Mouse (Mus musculus): ENCODE data around the gene Pick1. TPM values are rescaled to one million over a fixed set of nuclear protein-coding genes. Genes with fewer than 3 reads are reported as not detected.

The Pick1 gene
- polyA plus RNA-seq, 1 experiment from 2014 or later: 25.8 TPM

GRCm38 (mm10) chr15:79286141-79286540, 57.2 kb downstream of the Pick1 start:
- no peak overlapping the region for H3K4me3 ChIP-seq (ENCODE audit: low read length)
- WGBS: 84% methylated on average over 7 of the region's 7 CpGs
- peaks cover 9% of the 10 kb centered on the region for H3K36me3 ChIP-seq (ENCODE audit: control insufficient read depth, insufficient read depth, low read length)
- H3K9me3 ChIP-seq (ENCODE audit: control insufficient read depth, low read length): no peaks in the 10 kb centered on the region
- no peak overlapping the region for H3K27ac ChIP-seq (ENCODE audit: low read depth, low read length)
- H3K4me2 ChIP-seq (replicated peaks; ENCODE audit: low read depth, low read length): no peak overlapping the region
- no peak for ATAC-seq (ENCODE audit: low FRiP score, low TSS enrichment)
- H3K4me1 ChIP-seq (ENCODE audit: control insufficient read depth, insufficient read depth, low read length): 0 out of 2 replicates have a peak, but pooled peaks cover 9% of the 10 kb centered on the region
- H3K27me3 ChIP-seq (ENCODE audit: control insufficient read depth, insufficient read depth, low read length): no peaks in the 10 kb centered on the region
- no peak overlapping the region for H3K9ac ChIP-seq (ENCODE audit: low read depth, low read length)

- Histone ChIP-seq H3K4me3 (ENCODE audit: low read length) (no peak overlapping the region), H3K9me3 (ENCODE audit: control insufficient read depth, low read length) (no peaks in the 10 kb centered on the region), H3K27ac (ENCODE audit: low read depth, low read length) (no peak overlapping the region), H3K4me1 (ENCODE audit: control insufficient read depth, insufficient read depth, low read length) (0 out of 2 replicates have a peak, but pooled peaks cover 9% of the 10 kb centered on the region), H3K9ac (ENCODE audit: low read depth, low read length) (no peak overlapping the region), H3K27me3 (ENCODE audit: control insufficient read depth, insufficient read depth, low read length) (no peaks in the 10 kb centered on the region), H3K4me2 (replicated peaks; ENCODE audit: low read depth, low read length) (no peak overlapping the region), H3K36me3 (ENCODE audit: control insufficient read depth, insufficient read depth, low read length) (peaks cover 9% of the 10 kb centered on the region)
- 92% methylated on average over 7 of the region's 7 CpGs for WGBS
- no peak for ATAC-seq (ENCODE audit: low FRiP score, low TSS enrichment)
These were observed 58.1 kb downstream of the Pick1 start for GRCm38 (mm10) chr15:79287091-79287490.

- Histone ChIP-seq H3K4me2 (replicated peaks; ENCODE audit: low read depth, low read length) (no peak overlapping the region), H3K9ac (ENCODE audit: low read depth, low read length) (no peak overlapping the region), H3K9me3 (ENCODE audit: control insufficient read depth, low read length) (no peaks in the 10 kb centered on the region), H3K4me1 (ENCODE audit: control insufficient read depth, insufficient read depth, low read length) (0 out of 2 replicates have a peak, but pooled peaks cover 9% of the 10 kb centered on the region), H3K27ac (ENCODE audit: low read depth, low read length) (no peak overlapping the region), H3K27me3 (ENCODE audit: control insufficient read depth, insufficient read depth, low read length) (no peaks in the 10 kb centered on the region), H3K4me3 (ENCODE audit: low read length) (no peak overlapping the region), H3K36me3 (ENCODE audit: control insufficient read depth, insufficient read depth, low read length) (peaks cover 9% of the 10 kb centered on the region)
- WGBS: 90% methylated on average over 3 of the region's 3 CpGs
- no peak for ATAC-seq (ENCODE audit: low FRiP score, low TSS enrichment)
These were observed 59.4 kb downstream of the Pick1 start for GRCm38 (mm10) chr15:79288387-79288786.

GRCm38 (mm10) chr15:79289441-79289840, 60.5 kb downstream of the Pick1 start:
- Histone ChIP-seq H3K4me3 (ENCODE audit: low read length) (no peak overlapping the region), H3K27ac (ENCODE audit: low read depth, low read length) (no peak overlapping the region), H3K36me3 (ENCODE audit: control insufficient read depth, insufficient read depth, low read length) (peaks cover 9% of the 10 kb centered on the region), H3K4me1 (ENCODE audit: control insufficient read depth, insufficient read depth, low read length) (0 out of 2 replicates have a peak, but pooled peaks cover 9% of the 10 kb centered on the region), H3K9ac (ENCODE audit: low read depth, low read length) (no peak overlapping the region), H3K27me3 (ENCODE audit: control insufficient read depth, insufficient read depth, low read length) (no peaks in the 10 kb centered on the region), H3K4me2 (replicated peaks; ENCODE audit: low read depth, low read length) (no peak overlapping the region), H3K9me3 (ENCODE audit: control insufficient read depth, low read length) (no peaks in the 10 kb centered on the region)
- 63% methylated on average over 12 of the region's 12 CpGs for WGBS
- ATAC-seq (ENCODE audit: low FRiP score, low TSS enrichment): no peak

GRCm38 (mm10) chr15:79290340-79290739, 61.4 kb downstream of the Pick1 start:
- Histone ChIP-seq H3K36me3 (ENCODE audit: control insufficient read depth, insufficient read depth, low read length) (peaks cover 9% of the 10 kb centered on the region), H3K27ac (ENCODE audit: low read depth, low read length) (no peak overlapping the region), H3K4me1 (ENCODE audit: control insufficient read depth, insufficient read depth, low read length) (0 out of 2 replicates have a peak, but pooled peaks cover 4% of the 10 kb centered on the region), H3K9me3 (ENCODE audit: control insufficient read depth, low read length) (no peaks in the 10 kb centered on the region), H3K9ac (ENCODE audit: low read depth, low read length) (no peak overlapping the region), H3K27me3 (ENCODE audit: control insufficient read depth, insufficient read depth, low read length) (no peaks in the 10 kb centered on the region), H3K4me2 (replicated peaks; ENCODE audit: low read depth, low read length) (no peak overlapping the region), H3K4me3 (ENCODE audit: low read length) (no peak overlapping the region)
- WGBS: 42% methylated on average over 3 of the region's 3 CpGs
- ATAC-seq (ENCODE audit: low FRiP score, low TSS enrichment): no peak

- Histone ChIP-seq H3K36me3 (ENCODE audit: control insufficient read depth, insufficient read depth, low read length) (peaks cover 5% of the 10 kb centered on the region; the same call in 1 of the 2 replicates), H3K4me1 (ENCODE audit: control insufficient read depth, insufficient read depth, low read length) (no peaks in the 10 kb centered on the region), H3K27me3 (ENCODE audit: control insufficient read depth, insufficient read depth, low read length) (no peaks in the 10 kb centered on the region), H3K9me3 (ENCODE audit: control insufficient read depth, low read length) (no peaks in the 10 kb centered on the region), H3K9ac (ENCODE audit: low read depth, low read length) (no peak overlapping the region), H3K4me2 (replicated peaks; ENCODE audit: low read depth, low read length) (no peak overlapping the region), H3K27ac (ENCODE audit: low read depth, low read length) (no peak overlapping the region), H3K4me3 (ENCODE audit: low read length) (no peak overlapping the region)
- WGBS: 91% methylated on average over 9 of the region's 9 CpGs
- ATAC-seq (ENCODE audit: low FRiP score, low TSS enrichment): no peak
These were observed 63.8 kb downstream of the Pick1 start for GRCm38 (mm10) chr15:79292779-79293178.

- H3K4me2 ChIP-seq (replicated peaks; ENCODE audit: low read depth, low read length): no peak overlapping the region
- H3K9me3 ChIP-seq (ENCODE audit: control insufficient read depth, low read length): no peaks in the 10 kb centered on the region
- H3K4me3 ChIP-seq (ENCODE audit: low read length): no peak overlapping the region
- no peak overlapping the region for H3K9ac ChIP-seq (ENCODE audit: low read depth, low read length)
- H3K36me3 ChIP-seq (ENCODE audit: control insufficient read depth, insufficient read depth, low read length): peaks cover 2% of the 10 kb centered on the region; the same call in 1 of the 2 replicates
- WGBS: 89% methylated on average over 6 of the region's 6 CpGs
- no peak overlapping the region for H3K27ac ChIP-seq (ENCODE audit: low read depth, low read length)
- no peaks in the 10 kb centered on the region for H3K4me1 ChIP-seq (ENCODE audit: control insufficient read depth, insufficient read depth, low read length)
- ATAC-seq (ENCODE audit: low FRiP score, low TSS enrichment): no peak
- no peaks in the 10 kb centered on the region for H3K27me3 ChIP-seq (ENCODE audit: control insufficient read depth, insufficient read depth, low read length)
These were observed 69.6 kb downstream of the Pick1 start for GRCm38 (mm10) chr15:79298553-79298952.

Other genes starting within 250 kb of the Pick1 start
- gene H1f0, start 200.7 kb upstream of the Pick1 start, polyA plus RNA-seq (2014; fragmentation: Nextera tagmentation; extraction: Ambion mirVana): 137 and 306 TPM in 2 replicates
- 0.28 TPM in 1 of 2 replicates, not detected in the other for gene Galr3, start 187.3 kb upstream of the Pick1 start, polyA plus RNA-seq (2014; fragmentation: Nextera tagmentation; extraction: Ambion mirVana)
- gene Ankrd54, start 166.3 kb upstream of the Pick1 start, polyA plus RNA-seq (2014; fragmentation: Nextera tagmentation; extraction: Ambion mirVana): 48.6 and 54.2 TPM in 2 replicates
- 207 and 265 TPM in 2 replicates for gene Eif3l, start 154.0 kb upstream of the Pick1 start, polyA plus RNA-seq (2014; fragmentation: Nextera tagmentation; extraction: Ambion mirVana)
- 6.5 and 7.2 TPM in 2 replicates for gene Micall1, start 120.3 kb upstream of the Pick1 start, polyA plus RNA-seq (2014; fragmentation: Nextera tagmentation; extraction: Ambion mirVana)
- 352 and 434 TPM in 2 replicates for gene Polr2f, start 88.2 kb upstream of the Pick1 start, polyA plus RNA-seq (2014; fragmentation: Nextera tagmentation; extraction: Ambion mirVana)
- 7.1 and 8.8 TPM in 2 replicates for gene 1700088E04Rik, start 87.9 kb upstream of the Pick1 start, polyA plus RNA-seq (2014; fragmentation: Nextera tagmentation; extraction: Ambion mirVana)
- gene Sox10, start 63.9 kb upstream of the Pick1 start, polyA plus RNA-seq (2014; fragmentation: Nextera tagmentation; extraction: Ambion mirVana): 0.21 and 0.22 TPM in 2 replicates
- 0.21 and 0.61 TPM in 2 replicates for gene Gm49486, start 218 bp downstream of the Pick1 start, polyA plus RNA-seq (2014; fragmentation: Nextera tagmentation; extraction: Ambion mirVana)
- 0.39 and 0.50 TPM in 2 replicates for gene Slc16a8, start 25.6 kb downstream of the Pick1 start, polyA plus RNA-seq (2014; fragmentation: Nextera tagmentation; extraction: Ambion mirVana)
- 6.1 and 10.3 TPM in 2 replicates for gene Baiap2l2, start 56.4 kb downstream of the Pick1 start, polyA plus RNA-seq (2014; fragmentation: Nextera tagmentation; extraction: Ambion mirVana)
- gene Pla2g6, start 99.2 kb downstream of the Pick1 start, polyA plus RNA-seq (2014; fragmentation: Nextera tagmentation; extraction: Ambion mirVana): 10.9 and 17.0 TPM in 2 replicates
- gene Maff, start 117.4 kb downstream of the Pick1 start, polyA plus RNA-seq (2014; fragmentation: Nextera tagmentation; extraction: Ambion mirVana): 3.4 and 3.6 TPM in 2 replicates
- gene Tmem184b, start 174.4 kb downstream of the Pick1 start, polyA plus RNA-seq (2014; fragmentation: Nextera tagmentation; extraction: Ambion mirVana): 45.8 and 63.1 TPM in 2 replicates
- 88.8 and 107 TPM in 2 replicates for gene Csnk1e, start 226.4 kb downstream of the Pick1 start, polyA plus RNA-seq (2014; fragmentation: Nextera tagmentation; extraction: Ambion mirVana)